Mouse (Mus musculus) small intestine, adult 2 months (tissue): ENCODE data around the gene Wwox.

Experiments used
- CTCF ChIP-seq: fragments of 200-500 bp; IDR thresholded peaks from 2 replicates; pipeline ENCODE4 v1.5.1; 2012; ENCODE audit warnings: low read depth, mild to moderate bottlenecking, control low read depth, inconsistent platforms, low read length, moderate library complexity, mixed read lengths; ENCODE audit not compliant: insufficient replicate concordance, insufficient read length; ENCODE audit errors: extremely low read depth
- POLR2A ChIP-seq: fragments of 200-500 bp; IDR thresholded peaks from 2 replicates; pipeline ENCODE4 v1.6.1; 2012; ENCODE audit warnings: low read depth, mild to moderate bottlenecking, control low read depth, inconsistent platforms, low read length, moderate library complexity

DNA sequence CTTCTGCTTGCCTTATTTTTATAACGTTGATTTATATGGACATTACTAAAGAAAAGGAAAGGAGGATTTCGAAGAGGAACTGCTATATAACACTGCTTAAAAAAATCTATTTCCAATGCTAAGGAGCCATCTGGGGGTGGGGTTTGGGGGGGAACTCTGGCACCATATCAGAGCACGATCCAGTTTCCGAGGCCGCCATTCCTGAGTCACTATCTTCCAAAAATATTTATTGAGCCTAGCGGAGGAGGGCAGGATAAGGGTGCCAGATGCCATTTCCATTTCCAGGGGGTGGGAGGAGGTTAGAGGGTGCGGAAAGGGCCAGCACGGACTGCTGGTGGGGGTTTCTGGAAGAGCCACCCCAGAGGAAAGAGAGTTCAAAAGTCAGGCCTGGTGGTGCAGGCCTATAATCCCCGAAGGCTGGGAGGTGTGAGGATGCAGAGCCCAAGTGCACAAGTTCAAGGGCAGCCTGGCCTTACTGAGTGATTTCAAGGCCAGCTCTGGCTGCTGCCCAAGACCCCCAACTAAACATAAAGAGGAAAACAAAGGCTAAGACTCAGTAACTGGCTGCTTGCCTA, 658.6 kb downstream of the Wwox start:
- TF ChIP-seq CTCF (no peak), POLR2A (no peak)
